Comparison of ENCODE assay signal across 10 mouse cellular contexts in the genomic region with DNA sequence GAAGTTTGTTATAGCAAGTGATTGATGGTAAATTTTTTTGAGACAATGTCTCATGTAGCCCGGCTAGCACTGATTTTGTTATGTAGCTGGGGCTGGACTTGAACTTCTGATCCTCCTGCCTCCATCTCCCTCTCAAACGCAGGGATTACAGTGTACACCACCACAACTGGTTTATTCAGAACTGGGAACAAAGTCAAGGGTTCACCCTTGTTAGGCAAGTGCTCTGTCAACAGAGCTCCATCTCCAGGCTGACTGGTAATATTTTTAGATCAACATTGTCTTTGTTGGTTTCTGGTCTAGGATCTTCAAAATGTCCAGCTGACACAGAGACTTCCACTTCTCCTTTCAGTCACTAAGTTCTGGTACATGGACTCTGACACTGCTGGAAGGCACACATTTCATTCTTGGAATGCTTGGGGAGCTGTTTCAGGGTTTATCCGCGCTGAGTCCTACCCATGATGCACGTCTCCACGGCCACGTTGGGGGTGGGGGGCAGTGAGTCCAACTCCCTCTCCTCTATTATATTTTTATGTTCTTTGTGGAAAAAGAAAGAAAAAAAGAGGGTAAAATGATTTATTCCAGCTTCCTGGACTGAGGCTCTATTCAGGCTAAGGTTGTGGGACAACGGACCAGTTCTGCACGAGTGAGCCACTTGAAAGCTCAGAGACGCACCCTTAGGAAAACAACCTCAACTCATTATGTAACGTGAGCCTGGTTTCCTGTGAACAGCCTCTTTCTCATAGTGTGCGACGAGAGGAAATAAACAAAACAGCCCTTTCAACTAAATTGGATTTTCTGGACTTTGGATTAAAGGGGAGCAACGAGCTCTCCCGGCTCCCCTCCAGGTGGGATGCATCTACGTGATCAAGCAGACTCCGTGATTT. TPM values are rescaled to one million over a fixed set of nuclear protein-coding genes. Genes with fewer than 3 reads are reported as not detected.
A peak's percentile ranks its signal among the peaks of the same experiment; 100 is the strongest.
DNase-seq lines count a peak whose midpoint lies in the region; ATAC-seq and TF ChIP-seq lines count a peak whose summit lies in the region.
"Had no signal": no experiment of that assay in that cellular context is flagged by ENCODE, and none has a peak within 500 bp of the region (broad histone marks: within the 10 kb centered on the region; RNA-seq: fewer than 3 reads in every experiment).

No protein-coding gene starts in this region.

- TF ChIP-seq POLR2A in testis, adult 2 months (IDR thresholded peaks at IDR 0.05; ENCODE audit: control insufficient read depth, low read depth, low read length), result no peak

- H3K4me1 ChIP-seq in heart, postnatal 0 days (ENCODE audit: control insufficient read depth, insufficient read depth), result no peaks in the 10 kb centered on the region
- H3K4me1 ChIP-seq in testis, adult 2 months (ENCODE audit: control insufficient read depth, insufficient read depth, low read length), result no peaks in the 10 kb centered on the region; the same call in 1 of the 2 replicates
- H3K4me1 ChIP-seq in lung, embryonic 15.5 days, result peaks cover 13% of the 10 kb centered on the region; the same call in 1 of the 2 replicates

- intact Hi-C loops in gastrocnemius, postnatal 36 days (cut with DNase I), result no loop called here
- intact Hi-C loops in left cerebral cortex, postnatal 4 days (cut with DNase I), result no loop called here

- no peak for DNase-seq in heart, postnatal 0 days (ENCODE audit: low spot score)
- DNase-seq in heart, postnatal 4 days, result no peak
- no peak for DNase-seq in testis, postnatal 10 days (ENCODE audit: low spot score)
- no peak for DNase-seq in urinary bladder, postnatal 14 days (ENCODE audit: low spot score)
- DNase-seq in gastrocnemius, postnatal 36 days, result no peak
- DNase-seq in left cerebral cortex, postnatal 4 days, result no peak

- H3K9ac ChIP-seq in heart, postnatal 0 days (replicated peaks; ENCODE audit: low read depth, low read length), result no peak overlapping the region
- H3K9ac ChIP-seq in lung, embryonic 15.5 days, result no peak overlapping the region

- H3K27ac ChIP-seq in heart, postnatal 0 days (ENCODE audit: low read depth), result no peak overlapping the region
- H3K27ac ChIP-seq in testis, adult 2 months (ENCODE audit: control insufficient read depth, insufficient read depth, low read depth, low read length), result peak overlapping the region; percentile 31; the same call in 1 of the 2 replicates
- peak overlapping the region; percentile 46 for H3K27ac ChIP-seq in lung, embryonic 15.5 days

- 31% methylated on average over 17 of the region's 17 CpGs for WGBS in heart, postnatal 0 days
- WGBS in lung, embryonic 15.5 days, result 31% methylated on average over 17 of the region's 17 CpGs

- peak overlapping the region; percentile 42 for H3K4me2 ChIP-seq in heart, postnatal 0 days (ENCODE audit: low read depth, low read length)
- H3K4me2 ChIP-seq in lung, embryonic 15.5 days, result peak overlapping the region; percentile 34

- H3K27me3 ChIP-seq in heart, postnatal 0 days (ENCODE audit: control insufficient read depth, insufficient read depth, low read length), result no peaks in the 10 kb centered on the region
- no peaks in the 10 kb centered on the region for H3K27me3 ChIP-seq in testis, adult 2 months (ENCODE audit: control insufficient read depth, insufficient read depth, low read length)
- H3K27me3 ChIP-seq in lung, embryonic 15.5 days, result no peaks in the 10 kb centered on the region

- ATAC-seq in heart, postnatal 0 days (ENCODE audit: insufficient read depth, low read depth), result no peak
- no peak for ATAC-seq in lung, embryonic 15.5 days (ENCODE audit: borderline replicate concordance, extremely low read depth, low FRiP score, low TSS enrichment)

- TF ChIP-seq CTCF in heart, postnatal 0 days (IDR thresholded peaks at IDR 0.05; ENCODE audit: low read depth), result no peak
- no peak for TF ChIP-seq CTCF in testis, adult 2 months (IDR thresholded peaks at IDR 0.05; ENCODE audit: control insufficient read depth, insufficient read depth, insufficient replicate concordance, low read depth, low read length)

- no peaks in the 10 kb centered on the region for H3K9me3 ChIP-seq in heart, postnatal 0 days (replicated peaks; ENCODE audit: control insufficient read depth, low read length)
- H3K9me3 ChIP-seq in lung, embryonic 15.5 days, result no peaks in the 10 kb centered on the region

- peak overlapping the region; percentile 5; the same call in 1 of the 2 replicates for H3K4me3 ChIP-seq in heart, postnatal 0 days (ENCODE audit: low read depth, low read length)
- H3K4me3 ChIP-seq in testis, adult 2 months (ENCODE audit: control insufficient read depth, low read depth, low read length), result no peak overlapping the region
- H3K4me3 ChIP-seq in lung, embryonic 15.5 days, result no peak overlapping the region
- H3K4me3 ChIP-seq: myocyte had no signal

- TF ChIP-seq EP300 in heart, postnatal 0 days (IDR thresholded peaks at IDR 0.05; ENCODE audit: low read depth), result no peak

- H3K36me3 ChIP-seq in heart, postnatal 0 days (replicated peaks; ENCODE audit: control insufficient read depth, insufficient read depth, low read length), result no peaks in the 10 kb centered on the region
- no peaks in the 10 kb centered on the region for H3K36me3 ChIP-seq in testis, adult 2 months (ENCODE audit: control insufficient read depth, insufficient read depth, low read length)
- no peaks in the 10 kb centered on the region for H3K36me3 ChIP-seq in lung, embryonic 15.5 days

RNA-seq across cellular contexts. Expression of a gene that starts 14.4 kb away (rescaled TPM):
- total RNA-seq in heart, postnatal 0 days (2014; rRNA removed; ENCODE audit: low replicate concordance), result 7.2 and 13.1 TPM in 2 replicates
- polyA plus RNA-seq in heart, postnatal 0 days (2015; fragmentation: Nextera tagmentation; extraction: Ambion mirVana), result 1.1 TPM in 2 replicates
- total RNA-seq in heart, postnatal 4 days (2021), result 1 to 10 TPM; 3.5 to 4.6 TPM
- polyA plus RNA-seq in testis, adult 2 months (2012; rRNA removed), result 2.1 and 2.7 TPM in 2 replicates
- 4.1 and 4.2 TPM in 2 replicates for polyA plus RNA-seq in lung, embryonic 15.5 days (2015; fragmentation: Nextera tagmentation; extraction: Ambion mirVana)
- total RNA-seq in gastrocnemius, postnatal 36 days (2021), result under 1 TPM; 0.13 to 0.22 TPM
- total RNA-seq in left cerebral cortex, postnatal 4 days (2021), result 10 to 100 TPM; 28.6 TPM
- total RNA-seq: CH12.LX had no signal
